Mouse (Mus musculus) gastrocnemius, postnatal 36 days (tissue): ENCODE measurements around the gene Lamb2. TPM values are rescaled to one million over a fixed set of nuclear protein-coding genes. Genes with fewer than 3 reads are reported as not detected.

Experiments
- DNase-seq, 2 experiments: peaks; one replicate each; pipeline ENCODE4 v3.0.0; 2022
- intact Hi-C: fragments of 180-260 bp; cut with DNase I; formaldehyde crosslinking; loops from one replicate; pipeline ENCODE4 v1.15.1; 2025
- long read RNA-seq, 2 experiments: library from polyadenylated mRNA; stranded (forward); transcript quantifications; one replicate each; pipeline ENCODE4 v2.0.0; 2021
- total RNA-seq, 2 experiments: library from RNA; stranded (reverse); gene quantifications; 2 replicates each; pipeline ENCODE4 v1.2.3; 2021

The Lamb2 gene
- 100 to 1,000 TPM; 118 to 129 TPM for total RNA-seq
- long read RNA-seq, experiment 1, full-length matches to known transcripts: 10 of 49 reads
- long read RNA-seq, experiment 1, partial matches to known transcripts: 33 of 49 reads
- long read RNA-seq, experiment 1, other reads (novel, unspliced or antisense): 6 of 49 reads
- long read RNA-seq, experiment 2, full-length matches to known transcripts: 9 of 44 reads
- long read RNA-seq, experiment 2, partial matches to known transcripts: 29 of 44 reads
- long read RNA-seq, experiment 2, other reads (novel, unspliced or antisense): 6 of 44 reads

DNA sequence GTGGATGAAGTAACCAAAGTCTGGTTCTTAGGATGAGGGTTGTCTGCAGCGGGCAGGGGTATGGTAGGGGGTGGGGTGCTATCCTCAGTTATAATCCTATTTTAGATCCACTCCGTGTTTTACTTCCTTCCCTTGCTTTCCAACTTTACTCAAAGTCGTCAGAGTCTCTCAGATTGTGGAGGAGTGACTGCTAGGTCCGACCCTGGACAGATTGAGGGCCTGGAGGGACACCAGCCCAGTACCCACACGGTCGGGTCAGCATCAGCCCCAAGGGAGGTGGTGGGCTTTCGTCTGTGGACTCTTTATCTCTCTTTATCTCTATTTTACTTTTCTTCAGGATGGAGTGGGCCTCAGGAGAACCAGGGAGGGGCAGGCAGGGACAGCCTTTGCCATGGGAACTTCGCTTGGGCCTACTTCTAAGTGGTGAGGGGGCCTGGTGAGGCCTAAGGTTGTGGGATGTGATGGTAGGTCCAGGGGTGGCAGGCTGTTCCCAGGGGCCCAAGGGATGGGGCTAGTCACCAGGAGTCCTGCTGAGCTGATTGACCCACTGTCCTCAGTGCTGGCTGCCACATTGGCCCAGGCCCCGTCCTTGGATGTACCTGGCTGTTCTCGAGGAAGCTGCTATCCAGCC is at the start of gene Lamb2:
Gene Lamb2, plus strand, starts transcription at position 16 of the 631 bp plus-strand sequence.
- intact Hi-C loops: no loop called here
- peak in 1 of 2 experiments; percentile 51 for DNase-seq

DNA sequence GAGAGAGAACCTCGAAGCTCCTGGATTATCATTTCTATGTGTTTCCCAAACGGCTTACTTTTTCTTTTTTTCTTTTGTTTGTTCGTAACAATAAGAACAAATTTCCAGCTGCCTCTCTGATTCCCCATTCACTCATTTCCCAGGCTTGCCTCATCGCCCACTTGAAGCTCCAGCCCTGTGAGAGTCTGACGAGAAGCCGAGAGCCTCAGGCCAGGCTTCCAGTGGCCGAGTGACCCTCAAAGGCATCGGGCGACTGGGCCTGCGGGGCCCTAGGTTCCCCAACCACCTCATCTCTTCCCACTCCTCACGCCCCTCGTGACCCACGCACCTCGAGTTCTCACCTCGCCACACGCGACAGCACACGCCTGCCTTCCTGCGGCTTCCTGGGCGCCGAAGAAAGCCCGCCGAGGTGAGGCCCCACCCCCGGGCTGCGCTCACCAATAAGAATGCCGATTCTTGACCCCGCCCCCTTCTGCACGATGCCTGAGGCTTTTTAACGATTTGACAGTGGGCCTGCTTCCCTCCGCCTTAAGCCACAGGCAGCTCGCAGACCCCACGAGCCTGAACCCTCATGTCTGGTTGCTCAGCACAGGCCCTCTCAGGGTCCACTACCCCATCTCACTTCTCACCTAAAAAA is 48.0 kb upstream of the Lamb2 start:
- intact Hi-C loops: loop anchor here (10.0 kb wide), 1 partner anchor 327 kb away; no protein-coding TSS in a partner anchor
- DNase-seq: no peak

DNA sequence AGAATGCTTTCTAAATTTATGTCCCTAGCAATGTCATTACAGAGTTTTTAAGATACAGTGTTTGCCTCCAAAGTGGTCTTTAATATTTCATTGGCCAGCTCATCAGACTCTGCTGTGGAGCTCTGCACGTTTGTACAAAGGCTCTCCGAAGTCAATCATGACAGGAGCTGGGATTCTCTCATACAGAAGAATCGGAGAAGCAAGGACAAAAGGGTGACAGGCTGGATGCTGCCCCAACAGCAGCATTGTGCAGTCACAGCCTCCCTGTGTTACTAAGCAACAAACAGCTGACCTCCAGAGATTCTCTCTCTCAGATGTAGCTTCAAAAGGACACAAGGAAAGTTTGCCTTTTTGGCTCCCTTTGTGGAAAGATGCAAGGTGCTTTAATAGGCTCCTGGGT is 43.4 kb upstream of the Lamb2 start, which contains the start of gene BC048562:
Gene BC048562, plus strand, starts transcription at position 301 of the 400 bp plus-strand sequence.
- intact Hi-C loops: loop anchor here (10.0 kb wide), 1 partner anchor 331 kb away; no protein-coding TSS in a partner anchor
- DNase-seq: no peak

DNA sequence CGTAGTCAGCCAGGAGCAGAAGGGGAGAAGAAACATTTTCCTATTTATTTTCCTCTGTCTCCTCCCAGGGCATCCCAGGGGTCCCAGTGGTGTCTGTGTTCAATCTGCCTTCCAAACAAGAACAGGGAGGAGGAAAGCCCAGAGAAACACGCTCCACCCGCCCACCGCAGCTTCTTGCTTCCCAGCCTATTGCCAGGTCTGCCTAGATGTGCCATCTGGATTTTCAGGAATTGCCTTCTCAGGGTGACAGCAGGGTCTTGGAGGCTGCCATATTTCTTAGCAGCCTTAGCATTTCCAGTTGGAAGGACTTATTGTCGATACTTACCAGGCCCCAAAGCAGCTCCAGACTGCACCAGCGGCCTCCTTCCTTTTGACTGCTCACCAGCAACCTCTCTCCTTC is 40.4 kb upstream of the Lamb2 start:
- no peak for DNase-seq

DNA sequence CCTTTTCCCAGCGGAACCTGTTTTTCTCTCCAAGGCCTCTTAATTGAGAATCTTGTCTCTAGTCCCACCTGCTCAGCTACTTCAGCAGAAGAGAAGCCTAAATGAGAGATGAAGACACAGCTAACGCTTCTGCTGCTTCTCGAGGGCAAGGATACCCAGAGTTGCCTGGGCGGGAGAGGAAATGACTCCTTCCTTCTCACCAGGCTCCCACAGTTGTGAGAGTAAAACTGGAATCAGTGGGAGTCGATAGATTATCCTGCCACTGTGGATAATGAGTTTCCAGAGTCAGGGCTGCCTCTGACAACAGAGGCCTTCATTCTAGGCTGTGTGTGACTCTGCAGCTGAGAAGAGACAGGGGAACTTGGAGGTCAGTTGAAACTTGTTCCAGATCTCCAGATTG is 39.1 kb upstream of the Lamb2 start:
- DNase-seq: no peak
- intact Hi-C loops: no loop called here

More for the DNA sequence above, 40.4 kb upstream of the Lamb2 start:
- intact Hi-C loops: loop anchor here (10.0 kb wide), 1 partner anchor 334 kb away; no protein-coding TSS in a partner anchor

DNA sequence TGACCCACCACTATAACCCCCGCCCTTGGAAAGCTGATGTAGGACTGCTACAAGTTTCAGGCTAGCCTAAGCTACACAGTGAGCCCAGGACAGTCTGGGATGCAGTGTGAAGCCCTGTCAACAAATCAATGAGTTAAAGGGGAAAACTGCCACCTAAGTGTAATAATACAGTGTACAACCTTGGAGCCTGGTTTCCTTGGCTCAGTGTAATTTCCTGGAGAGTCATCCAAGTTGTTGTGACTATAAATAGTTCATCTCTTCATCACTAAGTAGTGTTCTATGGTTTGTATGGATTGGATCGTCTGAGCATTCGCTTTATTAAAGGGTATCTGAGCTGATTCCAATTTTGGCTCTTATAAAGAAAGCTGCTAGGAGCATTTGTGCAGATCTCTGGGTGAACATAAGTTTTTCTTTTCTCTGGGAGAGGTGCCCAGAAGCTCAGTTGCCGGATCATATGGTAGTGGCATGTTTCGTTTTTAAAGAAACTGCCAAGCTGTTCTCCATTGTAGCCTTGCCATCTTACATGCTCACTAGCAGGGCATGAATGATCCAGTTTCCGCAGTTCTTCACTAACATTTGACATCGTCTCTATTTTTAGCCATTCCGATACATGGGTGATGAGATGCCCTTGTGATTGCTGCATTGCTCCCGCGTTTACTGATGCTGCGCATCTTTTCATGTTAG is 38.2 kb upstream of the Lamb2 start:
- no peak for DNase-seq
- intact Hi-C loops: no loop called here

DNA sequence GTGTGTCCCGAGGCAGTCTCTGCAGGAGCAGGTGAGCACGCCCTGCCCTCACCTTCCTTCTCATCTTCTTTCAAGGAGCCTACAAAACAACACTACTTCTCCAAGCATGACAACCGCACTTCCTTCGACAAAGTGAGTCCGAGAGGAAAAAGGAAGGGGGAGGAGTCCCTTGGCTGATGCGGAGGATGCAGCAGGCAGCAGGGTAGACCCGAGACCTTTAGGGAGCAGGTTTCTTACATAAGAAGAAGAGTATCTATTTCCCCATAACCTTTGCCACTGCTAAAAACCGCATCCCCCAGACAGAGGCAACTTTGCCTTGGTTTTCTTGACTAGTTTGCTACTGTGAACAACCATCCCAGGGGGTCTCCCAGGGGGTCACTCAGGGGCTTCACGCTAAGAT is 34.4 kb upstream of the Lamb2 start:
- DNase-seq: no peak

DNA sequence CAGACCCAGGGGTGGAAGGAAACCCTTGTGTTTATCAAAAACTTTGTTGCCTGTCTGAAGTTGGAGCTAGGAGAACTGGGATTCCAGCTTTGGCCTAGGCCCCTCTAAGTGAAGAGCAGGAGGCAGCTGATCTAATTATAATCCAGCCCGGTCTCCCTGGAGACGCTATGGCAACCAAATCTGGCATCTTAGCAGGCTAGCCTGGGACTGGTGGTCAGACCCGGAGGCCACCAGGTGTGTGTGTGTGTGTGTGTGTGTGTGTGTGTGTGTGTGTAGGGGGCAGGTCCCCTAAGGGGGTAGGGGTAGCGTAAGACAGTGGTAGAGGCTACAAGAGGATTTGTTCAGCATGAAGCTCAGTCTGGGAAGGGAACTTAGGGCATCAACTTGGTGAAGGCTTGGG is 29.7 kb upstream of the Lamb2 start:
- no peak for DNase-seq
- intact Hi-C loops: no loop called here

More for the DNA sequence above, 34.4 kb upstream of the Lamb2 start:
- intact Hi-C loops: no loop called here

DNA sequence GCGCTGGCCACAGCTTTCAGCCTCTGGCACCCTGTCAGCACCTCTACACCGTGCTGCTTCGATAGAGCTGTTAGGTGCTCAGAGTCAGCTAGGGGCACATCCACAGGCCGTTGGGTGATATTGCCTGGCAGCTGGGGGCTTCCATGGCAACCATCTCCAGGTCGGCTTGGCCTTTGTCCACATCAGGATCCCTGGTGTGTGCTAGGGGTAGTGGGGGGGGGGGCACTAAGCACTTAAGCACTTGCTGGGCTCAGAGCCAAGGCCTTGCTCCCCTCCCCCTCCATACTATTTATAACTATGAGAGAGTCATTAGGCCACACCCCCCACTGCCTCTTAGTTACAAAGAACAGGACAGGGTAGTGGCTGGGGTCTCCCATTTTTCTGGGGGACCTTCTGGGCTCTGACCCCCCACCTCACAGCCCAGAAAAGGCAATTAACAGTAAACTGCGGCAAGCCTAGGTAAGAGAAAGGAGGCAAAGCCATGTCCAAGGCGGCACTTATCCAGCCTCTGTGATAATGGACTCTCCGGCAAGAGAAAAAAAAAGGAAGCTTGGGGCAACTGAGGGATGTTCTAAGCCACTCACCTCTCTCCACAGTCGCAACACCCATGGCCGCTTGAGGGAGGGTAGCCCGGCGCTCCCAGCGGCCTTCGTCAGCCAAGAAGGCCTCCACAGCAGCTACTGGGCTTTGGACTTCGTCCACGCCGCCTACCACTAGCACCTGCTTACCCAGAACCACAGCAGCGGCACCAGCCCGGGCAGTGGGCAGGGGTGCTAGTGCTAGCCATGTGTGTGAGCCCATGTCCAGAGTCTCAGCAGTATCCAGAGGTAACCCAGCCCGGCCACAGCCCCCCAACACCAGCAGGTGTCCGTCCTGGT is 29.0 kb upstream of the Lamb2 start:
- intact Hi-C loops: no loop called here
- DNase-seq: no peak

DNA sequence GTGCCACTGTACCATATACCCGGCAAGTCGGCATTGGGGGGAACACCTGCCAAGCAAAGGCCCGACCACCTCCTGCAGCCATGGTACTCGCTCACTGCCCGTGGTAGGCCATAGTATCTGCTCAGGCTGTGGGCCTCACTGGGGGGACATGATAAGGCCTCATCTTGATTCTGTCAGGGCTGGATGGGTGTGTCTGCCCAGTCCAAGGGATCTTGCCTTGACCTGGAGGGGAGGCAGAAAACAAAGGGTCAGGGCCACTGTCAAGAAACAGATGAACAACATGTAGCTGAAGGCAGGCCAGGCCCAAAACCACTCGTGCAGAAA is 28.4 kb upstream of the Lamb2 start:
- intact Hi-C loops: no loop called here
- DNase-seq: no peak

DNA sequence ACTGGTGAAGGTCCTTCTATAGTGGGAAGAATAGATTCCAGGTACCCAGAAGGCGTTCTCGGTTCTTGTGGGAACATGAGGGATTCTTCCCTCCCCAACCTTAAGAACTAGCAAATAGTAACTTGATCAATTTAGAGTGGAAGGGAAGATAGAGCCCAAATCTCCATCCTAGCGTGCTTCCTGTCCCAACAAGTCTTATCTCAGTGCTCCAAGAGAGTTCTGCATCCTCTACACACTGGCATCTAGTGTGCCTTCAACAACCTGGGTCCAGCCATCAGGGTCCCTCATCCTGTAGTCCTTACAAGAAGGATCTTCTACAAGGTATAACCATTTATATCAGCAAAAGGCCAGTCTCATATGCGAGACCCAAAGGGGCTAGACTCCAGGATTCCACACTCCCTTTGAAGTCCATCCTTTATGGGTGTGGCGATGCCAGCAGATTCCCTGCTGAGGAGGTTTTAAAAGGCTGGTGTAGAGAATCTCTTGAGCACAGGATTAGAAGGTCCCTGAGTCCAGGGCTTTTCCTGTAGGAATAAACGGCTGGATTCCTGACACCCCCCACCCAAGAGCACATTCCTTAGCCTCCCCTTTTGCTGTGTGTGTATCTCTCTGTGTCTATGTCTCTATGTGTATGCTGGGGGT is 27.9 kb upstream of the Lamb2 start:
- intact Hi-C loops: no loop called here
- DNase-seq: no peak

DNA sequence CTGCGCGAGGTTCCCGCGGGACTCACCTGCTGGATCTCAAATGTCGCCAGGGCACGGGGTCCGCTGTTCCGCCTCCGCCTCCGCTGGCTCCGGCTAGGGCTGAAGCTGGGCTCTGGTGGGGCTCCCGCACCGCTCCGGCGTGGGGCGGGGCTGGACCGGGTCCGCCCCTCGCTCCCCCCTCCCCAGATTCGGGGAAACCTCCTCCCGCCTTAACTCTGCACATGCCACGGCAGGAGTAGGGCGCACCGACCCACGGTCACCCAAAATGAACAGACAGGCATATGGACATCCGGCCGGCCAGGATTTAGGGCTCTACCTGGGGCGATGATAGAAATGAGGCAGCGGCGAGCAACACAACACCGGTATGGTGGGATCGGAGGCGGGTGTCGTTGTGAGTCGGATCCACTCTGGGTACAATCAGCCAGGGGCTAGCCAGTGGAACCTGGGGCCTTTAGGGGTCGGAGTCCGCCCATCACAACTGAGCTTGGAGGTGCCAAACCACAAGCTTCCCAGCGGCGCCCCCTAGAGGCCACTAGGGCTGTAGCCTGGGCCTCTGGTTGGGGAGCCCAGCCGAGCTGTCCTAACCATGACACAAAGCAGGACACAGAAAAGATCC is 27.1 kb upstream of the Lamb2 start:
- peak; percentile 81 to 83 for DNase-seq
- intact Hi-C loops: no loop called here

DNA sequence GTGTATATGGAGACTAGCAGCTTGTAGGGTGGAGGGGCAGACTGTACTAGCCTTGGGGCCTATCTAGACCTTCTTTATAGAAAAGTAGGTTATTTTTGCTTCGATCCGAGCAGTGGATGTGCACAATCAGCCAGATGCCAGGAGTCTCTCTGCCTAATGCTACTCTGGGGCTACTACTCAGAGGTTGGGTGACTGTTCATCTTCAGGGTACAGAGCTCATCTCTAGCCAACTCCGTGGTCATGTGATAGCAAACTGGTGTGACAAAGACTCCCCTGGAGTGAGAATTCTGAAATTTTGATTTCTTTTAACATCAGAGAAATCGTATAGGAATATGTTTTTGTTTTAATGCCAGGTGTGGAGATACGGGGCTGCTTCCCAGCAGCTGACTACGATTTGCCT is 26.6 kb upstream of the Lamb2 start:
- intact Hi-C loops: no loop called here
- DNase-seq: no peak

DNA sequence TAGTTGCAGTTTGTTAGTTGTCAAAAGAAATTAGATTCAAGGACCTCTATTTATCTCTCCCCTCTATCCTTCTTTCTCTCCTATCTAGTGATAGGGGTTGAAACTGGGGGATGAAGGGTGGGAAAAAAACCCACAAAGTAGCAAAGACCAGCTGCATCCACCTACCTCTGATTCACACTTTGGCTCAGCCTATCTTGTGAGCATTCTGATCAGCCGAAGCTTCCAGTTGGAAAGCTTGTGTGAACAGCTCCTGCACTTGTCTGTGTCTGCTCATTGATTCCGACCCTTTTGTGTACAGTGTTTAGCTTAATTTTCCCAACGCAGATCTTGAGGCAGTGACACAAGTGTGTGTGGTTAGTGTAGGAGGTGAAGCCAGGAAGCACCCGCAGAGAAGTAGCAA is 26.1 kb upstream of the Lamb2 start:
- no peak for DNase-seq
- intact Hi-C loops: no loop called here

DNA sequence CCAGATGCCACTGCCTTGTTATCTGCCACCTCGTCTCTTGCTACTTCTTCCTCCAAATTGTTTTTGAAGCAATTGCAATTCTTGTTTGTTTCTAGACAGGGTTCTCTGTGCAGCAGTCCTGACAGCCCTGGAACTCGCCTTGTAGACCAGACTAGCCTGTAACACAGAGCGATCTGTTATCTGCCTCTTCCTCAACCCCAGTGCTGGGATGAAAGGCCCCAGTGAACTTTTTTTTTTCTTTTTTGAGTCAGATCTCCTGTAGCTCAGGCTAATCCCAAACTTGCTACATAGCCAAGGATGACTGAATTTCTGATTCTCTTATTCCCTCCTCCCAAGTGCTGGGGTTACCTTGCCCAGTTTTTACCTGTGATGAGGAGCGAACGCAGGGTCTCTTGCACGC is 25.1 kb upstream of the Lamb2 start:
- intact Hi-C loops: no loop called here
- DNase-seq: no peak

DNA sequence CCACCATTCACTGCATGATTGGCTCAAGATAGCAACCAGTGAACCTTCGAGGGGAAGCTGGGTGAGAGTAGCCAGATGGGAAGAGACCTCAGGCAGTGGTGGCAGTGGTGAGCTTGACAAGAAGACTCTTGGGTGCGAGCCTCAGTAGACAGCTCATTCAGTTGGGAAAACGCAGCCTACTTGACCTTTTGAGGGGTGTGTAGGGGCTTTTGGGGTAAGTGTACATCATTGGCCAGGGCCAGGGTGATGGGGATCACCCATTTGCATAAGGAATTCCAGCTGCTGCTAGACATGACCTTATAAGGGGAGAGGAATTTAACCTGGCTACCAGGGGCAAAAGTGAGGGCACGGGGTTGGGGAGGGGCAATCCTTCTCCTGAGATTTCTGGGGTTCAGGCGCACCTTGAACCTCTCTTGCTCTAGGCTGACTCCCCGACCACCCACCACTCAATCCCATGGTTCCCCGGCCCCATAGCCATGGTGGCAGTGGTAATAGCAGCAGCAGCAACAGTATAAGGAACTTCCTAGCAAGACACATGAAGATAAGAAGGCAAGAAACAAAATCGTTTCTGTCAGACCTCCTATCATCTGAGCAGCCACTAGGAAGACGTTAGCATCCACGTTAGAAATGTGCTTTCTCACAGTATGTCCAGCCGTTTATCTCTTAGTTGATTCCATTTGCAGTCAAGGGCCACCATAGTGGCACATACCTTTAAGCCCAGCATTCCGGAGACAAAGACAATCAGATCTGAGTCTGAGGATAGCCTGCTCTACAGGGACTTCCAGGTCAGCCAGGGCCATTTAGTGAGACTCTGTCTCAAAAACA is 23.6 kb upstream of the Lamb2 start:
- DNase-seq: no peak
- intact Hi-C loops: no loop called here

DNA sequence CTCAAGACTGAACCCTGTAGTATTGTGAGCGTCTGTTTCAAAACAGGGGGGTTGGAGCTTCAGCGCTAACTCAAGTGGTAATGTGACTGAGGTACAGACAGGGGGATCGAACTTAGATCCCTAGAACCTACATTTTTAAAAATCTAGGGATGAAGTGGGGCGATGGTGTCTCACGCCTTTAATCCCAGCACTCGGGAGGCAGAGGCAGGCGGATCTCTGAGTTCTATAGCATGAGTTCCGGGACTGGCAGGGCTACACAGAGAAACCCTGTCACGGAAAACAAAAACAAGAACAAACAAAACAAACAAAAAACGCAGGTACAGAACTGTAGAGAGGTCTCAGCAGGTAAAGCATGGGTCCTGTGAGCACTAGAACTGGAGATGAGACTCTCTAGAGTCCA is 22.6 kb upstream of the Lamb2 start:
- no peak for DNase-seq
- intact Hi-C loops: no loop called here

DNA sequence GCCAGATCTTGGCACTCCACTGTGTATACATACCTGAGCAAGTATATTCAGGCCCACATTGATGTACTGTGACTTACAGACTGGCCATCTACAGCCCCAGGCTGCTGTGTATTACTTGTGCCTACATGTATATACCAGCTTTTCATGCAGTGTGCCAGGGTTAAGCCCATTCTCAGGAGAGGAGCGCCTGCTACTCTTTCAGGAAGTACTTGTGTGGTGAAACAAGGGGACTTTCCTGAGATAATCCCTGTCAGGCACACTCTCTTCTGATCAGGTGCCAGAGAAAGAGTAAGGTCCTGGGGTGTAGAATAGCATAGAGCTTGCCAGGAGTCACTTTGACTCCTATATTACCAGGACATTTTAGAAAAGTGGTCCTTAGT is 19.6 kb upstream of the Lamb2 start:
- intact Hi-C loops: no loop called here
- no peak for DNase-seq
